Mouse (Mus musculus) MEL (cell line): ENCODE data around the gene Gm20388. TPM values are rescaled to one million over a fixed set of nuclear protein-coding genes. Genes with fewer than 3 reads are reported as not detected.

Experiments used
- DNase-seq: peaks from one replicate; pipeline ENCODE4 v3.0.0; 2011; ENCODE audit warnings: low read depth, low spot score
- H3K27ac ChIP-seq: 2 replicates; pipeline ENCODE4 v1.5.1; 2012; ENCODE audit warnings: low read depth, mild to moderate bottlenecking, control low read depth, low read length, moderate library complexity; ENCODE audit not compliant: control insufficient read depth
- H3K27me3 ChIP-seq, 2 experiments: fragments of 150-350 bp in 1 of 2; sonication (generic) in 1 of 2; 2 replicates each; pipeline ENCODE4 v1.6.1; 2012; ENCODE audit warnings: low read length in 2 of 2, mild to moderate bottlenecking in 2 of 2, improper control_type of control experiment in 1 of 2, moderate library complexity in 1 of 2; ENCODE audit not compliant: insufficient read depth in 2 of 2, control insufficient read depth in 1 of 2
- H3K36me3 ChIP-seq, 2 experiments: 2 replicates each; pipeline ENCODE4 v1.6.1; 2012 to 2014; ENCODE audit warnings: low read length in 2 of 2, improper control_type of control experiment in 1 of 2, inconsistent platforms in 1 of 2, mild to moderate bottlenecking in 1 of 2; ENCODE audit not compliant: insufficient read depth in 2 of 2, control insufficient read depth in 1 of 2
- H3K4me1 ChIP-seq, 2 experiments: fragments of 150-350 bp in 1 of 2; sonication (generic) in 1 of 2; 2 replicates each; pipeline ENCODE4 v1.6.1; 2012; ENCODE audit warnings: low read length in 2 of 2, improper control_type of control experiment in 1 of 2, mild to moderate bottlenecking in 1 of 2; ENCODE audit not compliant: insufficient read depth in 2 of 2, control insufficient read depth in 1 of 2
- H3K4me3 ChIP-seq, 2 experiments: fragments of 150-350 bp in 1 of 2; sonication (generic) in 1 of 2; 2 replicates each; pipeline ENCODE4 v1.5.1; 2012; ENCODE audit warnings: low read depth in 2 of 2, low read length in 2 of 2, mild to moderate bottlenecking in 2 of 2, moderate library complexity in 2 of 2, control low read depth in 1 of 2, improper control_type of control experiment in 1 of 2; ENCODE audit not compliant: control insufficient read depth in 1 of 2, insufficient read depth in 1 of 2
- H3K79me2 ChIP-seq: 2 replicates; pipeline ENCODE4 v1.6.1; 2012; ENCODE audit warnings: mild to moderate bottlenecking, low read length, moderate library complexity; ENCODE audit not compliant: control insufficient read depth, poor library complexity, insufficient read depth
- H3K9ac ChIP-seq: 2 replicates; pipeline ENCODE4 v1.6.1; 2012; ENCODE audit warnings: low read depth, mild to moderate bottlenecking, control low read depth, low read length, moderate library complexity; ENCODE audit not compliant: control insufficient read depth, poor library complexity, severe bottlenecking
- H3K9me3 ChIP-seq: fragments of 150-350 bp; sonication (generic); replicated peaks from 2 replicates; pipeline ENCODE4 v1.6.1; 2012; ENCODE audit warnings: mild to moderate bottlenecking, low read length, improper control_type of control experiment, moderate library complexity; ENCODE audit not compliant: insufficient read depth
- CTCF ChIP-seq, 3 experiments: IDR thresholded peaks in 2 of 3; conservative IDR thresholded peaks in 1 of 3; 2 replicates each; pipeline ENCODE4 v1.5.1; 2011 to 2012; ENCODE audit warnings: low read length in 3 of 3, low read depth in 2 of 3, mild to moderate bottlenecking in 2 of 3, improper control_type of control experiment in 1 of 3, inconsistent platforms in 1 of 3, mixed read lengths in 1 of 3, moderate library complexity in 1 of 3; ENCODE audit not compliant: control insufficient read depth in 1 of 3, insufficient read depth in 1 of 3, poor library complexity in 1 of 3, severe bottlenecking in 1 of 3
- E2F4 ChIP-seq: IDR thresholded peaks from 2 replicates; pipeline ENCODE4 v1.6.1; 2011; ENCODE audit warnings: low read depth, low read length, improper control_type of control experiment, borderline replicate concordance
- EP300 ChIP-seq, 2 experiments: IDR thresholded peaks; 2 replicates each; pipeline ENCODE4 v1.6.1; 2011; ENCODE audit warnings: improper control_type of control experiment in 2 of 2, low read length in 2 of 2, low read depth in 1 of 2, mild to moderate bottlenecking in 1 of 2
- GATA1 ChIP-seq: IDR thresholded peaks from 2 replicates; pipeline ENCODE4 v1.6.1; 2011; ENCODE audit warnings: low read depth, low read length, improper control_type of control experiment
- HCFC1 ChIP-seq: IDR thresholded peaks from 2 replicates; pipeline ENCODE4 v1.6.1; 2012; ENCODE audit warnings: low read depth, mild to moderate bottlenecking, inconsistent platforms, low read length, improper control_type of control experiment, moderate library complexity
- KAT2A ChIP-seq: conservative IDR thresholded peaks from 2 replicates; pipeline ENCODE4 v1.6.1; 2012; ENCODE audit warnings: low read depth, low read length, improper control_type of control experiment, inconsistent platforms
- MAFK ChIP-seq: IDR thresholded peaks from 2 replicates; pipeline ENCODE4 v1.6.1; 2011; ENCODE audit warnings: low read depth, mild to moderate bottlenecking, low read length, improper control_type of control experiment, borderline replicate concordance
- MAX ChIP-seq: IDR thresholded peaks from 2 replicates; pipeline ENCODE4 v1.6.1; 2011; ENCODE audit warnings: low read length, improper control_type of control experiment
- MAZ ChIP-seq: IDR thresholded peaks from 2 replicates; pipeline ENCODE4 v1.6.1; 2012; ENCODE audit warnings: low read depth, mild to moderate bottlenecking, inconsistent platforms, low read length, improper control_type of control experiment
- MYB ChIP-seq: IDR thresholded peaks from 2 replicates; pipeline ENCODE4 v1.6.1; 2011; ENCODE audit warnings: mild to moderate bottlenecking, low read depth, low read length, improper control_type of control experiment
- NELFE ChIP-seq: IDR thresholded peaks from 2 replicates; pipeline ENCODE4 v1.6.1; 2011; ENCODE audit warnings: low read depth, low read length, improper control_type of control experiment
- NRF1 ChIP-seq: IDR thresholded peaks from 2 replicates; pipeline ENCODE4 v1.6.1; 2014; ENCODE audit warnings: low read depth, mild to moderate bottlenecking, inconsistent platforms, low read length, improper control_type of control experiment, moderate library complexity; ENCODE audit not compliant: poor library complexity, insufficient read depth, severe bottlenecking
- POLR2A ChIP-seq, 2 experiments: IDR thresholded peaks; 2 replicates each; pipeline ENCODE4 v1.6.1; 2011 to 2012; ENCODE audit warnings: low read length in 2 of 2, mild to moderate bottlenecking in 2 of 2, control low read depth in 1 of 2, improper control_type of control experiment in 1 of 2, low read depth in 1 of 2, moderate library complexity in 1 of 2; ENCODE audit not compliant: control insufficient read depth in 1 of 2, insufficient read depth in 1 of 2, poor library complexity in 1 of 2
- POLR2AphosphoS5 ChIP-seq: IDR thresholded peaks from 2 replicates; pipeline ENCODE4 v1.6.1; 2012; ENCODE audit warnings: low read depth, borderline replicate concordance, mild to moderate bottlenecking, inconsistent platforms, low read length, moderate library complexity, mixed read lengths
- TAL1 ChIP-seq: IDR thresholded peaks from 2 replicates; pipeline ENCODE4 v1.6.1; 2012; ENCODE audit warnings: mild to moderate bottlenecking, inconsistent platforms, low read length, moderate library complexity, mixed read lengths
- TBP ChIP-seq: IDR thresholded peaks from 2 replicates; pipeline ENCODE4 v1.8.0; 2011; ENCODE audit warnings: low read depth, low read length, improper control_type of control experiment
- USF2 ChIP-seq, 2 experiments: IDR thresholded peaks; 2 replicates each; pipeline ENCODE4 v1.6.1; 2011 to 2012; ENCODE audit warnings: improper control_type of control experiment in 2 of 2, low read length in 2 of 2, borderline replicate concordance in 1 of 2, inconsistent platforms in 1 of 2, low read depth in 1 of 2, mild to moderate bottlenecking in 1 of 2; ENCODE audit not compliant: insufficient read depth in 1 of 2
- ZC3H11A ChIP-seq: IDR thresholded peaks from 2 replicates; pipeline ENCODE4 v1.6.1; 2012; ENCODE audit warnings: low read depth, mild to moderate bottlenecking, inconsistent platforms, low read length, improper control_type of control experiment
- ZMIZ1 ChIP-seq: IDR thresholded peaks from 2 replicates; pipeline ENCODE4 v1.6.1; 2012; ENCODE audit warnings: low read depth, mild to moderate bottlenecking, inconsistent platforms, low read length, improper control_type of control experiment, moderate library complexity
- polyA plus RNA-seq, 2 experiments: library from polyadenylated mRNA; stranded (reverse) in 1 of 2; unstranded in 1 of 2; fragments of >175 nt in 1 of 2; fragments of >200 nt in 1 of 2; gene quantifications; 2 replicates each; pipeline versions ENCODE4 v1.2.1 to v1.2.4; 2012; ENCODE audit warnings: low replicate concordance in 2 of 2, low read depth in 1 of 2; ENCODE audit not compliant: insufficient read length in 2 of 2, insufficient read depth in 1 of 2, missing spikeins in 1 of 2
- total RNA-seq: library from RNA; depleted of rRNA; stranded (reverse); fragments of 300-350 nt; gene quantifications from 2 replicates; pipeline ENCODE4 v1.2.3, GENCODE M21; 2012

Gene Gm20388
- total and polyA plus RNA-seq, 3 experiments: 11.1 to 17.8 TPM; not detected in 1

DNA sequence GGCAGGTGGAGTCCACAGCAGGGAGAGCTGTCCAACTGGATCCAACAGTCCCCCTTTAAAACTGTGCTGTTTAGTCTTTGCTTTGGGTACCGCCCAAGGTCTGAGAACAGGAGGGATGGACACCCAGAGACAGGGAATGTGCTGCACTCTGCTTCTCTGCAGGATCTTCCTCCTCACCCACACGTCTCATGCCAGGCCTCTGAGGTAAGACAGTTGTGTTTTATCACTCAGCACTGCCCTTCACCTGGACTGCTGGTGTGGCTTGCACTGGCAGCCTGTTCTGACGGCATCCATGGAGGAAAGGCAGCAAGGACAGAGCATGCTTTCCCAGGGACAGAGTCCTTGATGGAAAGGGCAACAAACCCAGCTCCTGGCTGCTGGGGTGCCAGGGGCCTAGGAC lies 2991.9 kb downstream of the Gm20388 start:
- H3K4me1 ChIP-seq: peaks cover 10 to 14% of the 10 kb centered on the region in 2 experiments
- H3K9ac ChIP-seq: no peak overlapping the region
- no peaks in the 10 kb centered on the region for H3K9me3 ChIP-seq
- peaks cover 21 to 26% of the 10 kb centered on the region in 2 experiments for H3K36me3 ChIP-seq
- TF ChIP-seq KAT2A (no peak), MAFK (no peak), MAX (no peak), CTCF (IDR thresholded peaks at IDR 0.05 in 2 of 3, conservative IDR thresholded peaks at IDR 0.05 in 1 of 3; ENCODE audit: control insufficient read depth in 1 of 3, insufficient read depth in 1 of 3, low read depth in 2 of 3, low read length in 3 of 3, poor library complexity in 1 of 3, severe bottlenecking in 1 of 3) (no peak), MAZ (no peak), MYB (no peak), NRF1 (no peak), NELFE (no peak), TBP (no peak), HCFC1 (no peak), EP300 (IDR thresholded peaks at IDR 0.05; ENCODE audit: low read depth in 1 of 2, low read length in 2 of 2) (no peak), ZMIZ1 (no peak), ZC3H11A (no peak), E2F4 (no peak), USF2 (IDR thresholded peaks at IDR 0.05; ENCODE audit: borderline replicate concordance in 1 of 2, insufficient read depth in 1 of 2, low read depth in 1 of 2, low read length in 2 of 2) (no peak), POLR2A (IDR thresholded peaks at IDR 0.05; ENCODE audit: control insufficient read depth in 1 of 2, insufficient read depth in 1 of 2, low read depth in 1 of 2, low read length in 2 of 2, poor library complexity in 1 of 2) (no peak)
- no peak overlapping the region for H3K4me3 ChIP-seq
- no peak overlapping the region for H3K27ac ChIP-seq
- H3K79me2 ChIP-seq: peaks cover 17% of the 10 kb centered on the region
- DNase-seq: no peak
- H3K27me3 ChIP-seq: no peaks in the 10 kb centered on the region

- Histone ChIP-seq H3K9me3 (no peaks in the 10 kb centered on the region), H3K9ac (no peak overlapping the region), H3K27me3 (no peaks in the 10 kb centered on the region), H3K79me2 (peaks cover 17% of the 10 kb centered on the region), H3K4me3 (no peak overlapping the region), H3K36me3 (peaks cover 21 to 23% of the 10 kb centered on the region in 2 experiments), H3K4me1 (peaks cover 10 to 14% of the 10 kb centered on the region in 2 experiments), H3K27ac (no peak overlapping the region)
- TF ChIP-seq POLR2A (IDR thresholded peaks at IDR 0.05; ENCODE audit: control insufficient read depth in 1 of 2, insufficient read depth in 1 of 2, low read depth in 1 of 2, low read length in 2 of 2, poor library complexity in 1 of 2) (no peak), POLR2AphosphoS5 (no peak), USF2 (IDR thresholded peaks at IDR 0.05; ENCODE audit: borderline replicate concordance in 1 of 2, insufficient read depth in 1 of 2, low read depth in 1 of 2, low read length in 2 of 2) (no peak), NRF1 (no peak), GATA1 (no peak), TAL1 (no peak)
- no peak for DNase-seq
Observed at GRCm38 (mm10) chr8:122903002-122903401, 2992.4 kb downstream of the Gm20388 start.
